Mouse (Mus musculus) CD4-positive helper T cell, adult 2 months (primary cell): ENCODE measurements around the gene Pkig.
"Not testable (repeated sequence)": the region's sequence is repeated elsewhere in the genome, so short reads cannot be mapped to it uniquely, and the experiment has no call there.

Experiments
- DNase-seq: peaks from one replicate; pipeline ENCODE4 v3.0.0-alpha.2; 2012; ENCODE audit warnings: low read depth, missing footprints, low spot score

Pkig gene

GRCm38 (mm10) chr2:163657975-163658886, at the start of gene Pkig:
Gene Pkig (plus strand): TSS chr2:163658386.
- peak; percentile 86 for DNase-seq

DNA sequence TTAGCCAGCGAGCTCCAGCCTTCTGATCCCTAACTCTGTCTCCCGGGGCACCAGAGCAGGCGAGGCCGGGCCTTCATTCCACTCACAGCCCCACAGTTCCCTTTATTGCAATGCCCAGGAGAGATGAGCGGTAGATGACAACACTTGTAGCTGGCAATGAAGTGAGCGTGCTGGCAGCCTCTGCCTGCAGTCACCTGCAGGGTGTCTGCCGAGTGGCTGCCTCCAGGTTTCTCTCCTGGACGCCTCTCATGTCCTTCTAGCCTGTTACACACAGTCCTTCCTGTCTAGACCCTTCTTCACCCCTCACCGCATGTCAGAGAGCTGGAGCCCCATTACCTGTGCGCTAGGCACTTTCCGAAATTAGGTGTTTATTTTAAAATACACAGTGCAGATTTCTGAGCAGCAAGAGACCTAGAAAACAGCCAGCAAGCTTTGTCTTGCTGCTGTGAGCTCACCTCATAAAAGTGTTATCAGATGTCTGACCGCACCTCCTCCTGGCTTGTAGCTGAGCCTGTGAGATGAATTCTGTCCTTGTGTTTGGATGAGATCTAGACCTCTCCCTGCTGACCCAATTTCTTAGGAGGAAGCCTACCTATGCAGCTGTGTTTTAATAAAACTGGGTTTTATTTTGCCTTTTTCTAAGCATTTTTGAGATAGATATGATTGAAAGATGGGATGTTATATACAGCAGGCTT, 48.8 kb upstream of the Pkig start:
- no peak for DNase-seq

GRCm38 (mm10) chr2:163611176-163611575, 47.0 kb upstream of the Pkig start:
- DNase-seq = no peak

- no peak for DNase-seq
These were observed 45.0 kb upstream of the Pkig start for GRCm38 (mm10) chr2:163613206-163613605.

GRCm38 (mm10) chr2:163613990-163614389, 44.2 kb upstream of the Pkig start:
- no peak for DNase-seq

GRCm38 (mm10) chr2:163615401-163615800, 42.8 kb upstream of the Pkig start:
- DNase-seq = no peak

- DNase-seq = no peak
These were observed 42.1 kb upstream of the Pkig start for GRCm38 (mm10) chr2:163615906-163616651.

GRCm38 (mm10) chr2:163616652-163617227, 41.4 kb upstream of the Pkig start:
- DNase-seq = no peak

GRCm38 (mm10) chr2:163617232-163617863, 40.8 kb upstream of the Pkig start:
- no peak for DNase-seq

GRCm38 (mm10) chr2:163617874-163618273, 40.3 kb upstream of the Pkig start:
- no peak for DNase-seq

- DNase-seq = no peak
These were observed 37.7 kb upstream of the Pkig start for GRCm38 (mm10) chr2:163620451-163620850.

GRCm38 (mm10) chr2:163621401-163621800, 36.8 kb upstream of the Pkig start:
- not testable (repeated sequence) for DNase-seq

- DNase-seq = no peak
These were observed 27.0 kb upstream of the Pkig start for GRCm38 (mm10) chr2:163631223-163631622.

- no peak for DNase-seq
These were observed 26.5 kb upstream of the Pkig start for GRCm38 (mm10) chr2:163631715-163632114.

GRCm38 (mm10) chr2:163634211-163634610, 24.0 kb upstream of the Pkig start:
- no peak for DNase-seq

DNA sequence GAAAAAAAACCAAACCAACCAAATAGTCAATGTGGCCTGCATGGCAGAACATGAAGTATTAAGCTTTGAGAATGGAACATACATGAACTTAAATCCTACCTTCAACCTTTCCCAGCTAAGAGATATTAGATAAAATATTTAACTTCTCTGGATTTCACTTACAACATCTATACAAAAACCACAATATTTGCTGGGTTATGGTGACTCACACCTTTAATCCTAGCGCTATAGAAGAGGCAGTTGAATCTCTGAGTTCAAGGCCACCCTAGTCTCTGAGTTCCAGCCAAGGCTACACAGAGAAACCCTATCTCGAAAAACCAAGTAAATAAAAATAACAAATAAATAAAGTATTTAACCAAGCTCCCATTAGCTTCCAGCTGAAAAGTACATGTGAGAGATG, 22.1 kb upstream of the Pkig start:
- DNase-seq = no peak

- no peak for DNase-seq
These were observed 20.4 kb upstream of the Pkig start for GRCm38 (mm10) chr2:163637655-163638266.

- DNase-seq = no peak
These were observed 17.7 kb upstream of the Pkig start for GRCm38 (mm10) chr2:163640493-163640892.

DNA sequence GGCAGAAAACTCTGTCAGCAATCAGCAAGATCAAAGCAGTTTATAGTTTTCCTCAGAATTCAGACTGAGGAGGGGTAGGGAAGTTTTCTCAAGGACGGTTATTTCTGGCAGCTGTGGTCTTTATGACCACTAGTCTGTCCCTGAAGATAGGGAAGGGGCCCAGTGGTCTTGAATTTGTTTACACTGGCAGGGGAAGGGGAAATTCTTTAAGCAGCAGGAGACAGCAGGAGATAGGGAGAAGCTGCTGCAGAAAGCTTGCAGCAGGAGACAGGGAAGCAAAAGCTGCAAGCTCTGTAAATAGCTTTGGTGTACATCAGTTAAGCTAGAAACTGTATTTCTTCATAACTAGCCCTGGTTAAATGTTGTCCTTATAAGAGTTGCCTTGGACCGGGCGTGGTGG, 16.5 kb upstream of the Pkig start:
- DNase-seq = no peak

DNA sequence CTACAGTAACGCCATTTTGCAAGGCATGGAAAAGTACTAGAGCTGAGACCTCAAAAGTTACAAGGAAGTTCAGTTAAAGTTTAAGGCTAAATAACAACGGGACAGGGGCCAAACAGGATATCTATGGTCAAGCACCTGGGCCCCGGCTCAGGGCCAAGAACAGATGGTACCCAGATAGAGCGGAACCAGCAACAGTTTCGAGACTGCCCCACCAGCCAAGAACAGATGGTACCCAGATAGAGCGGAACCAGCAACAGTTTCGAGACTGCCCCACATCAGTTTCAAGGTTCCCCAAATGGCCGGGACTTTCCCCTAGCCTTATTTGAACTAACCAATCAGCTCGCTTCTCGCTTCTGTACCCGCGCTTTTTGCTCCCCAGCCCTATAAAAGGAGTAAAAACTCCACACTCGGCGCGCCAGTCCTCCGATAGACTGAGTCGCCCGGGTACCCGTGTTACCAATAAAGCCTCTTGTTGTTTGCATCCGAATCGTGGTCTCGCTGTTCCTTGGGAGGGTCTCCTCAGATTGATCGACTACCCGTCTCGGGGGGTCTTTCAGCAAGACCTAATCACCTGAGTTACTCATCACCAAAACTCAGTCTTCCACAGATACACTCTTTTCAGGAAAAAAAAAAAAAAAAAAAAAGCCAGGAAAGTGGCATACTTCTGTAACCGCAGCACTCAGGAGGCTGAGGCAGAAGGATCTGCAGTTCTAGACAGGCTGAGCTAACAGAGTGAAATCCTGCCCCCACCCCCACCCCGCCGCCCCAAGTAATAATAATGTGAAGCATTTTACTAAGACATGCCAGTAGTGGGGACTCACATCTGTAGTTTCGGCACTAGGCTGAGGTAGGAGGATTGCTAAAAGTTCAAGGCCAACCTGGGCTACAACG, 15.3 kb upstream of the Pkig start:
- peak; percentile 91 for DNase-seq
